Mouse (Mus musculus): ENCODE data around the gene Tefm.

The Tefm gene

GRCm38 (mm10) chr11:80098444-80099056 lies 43.4 kb downstream of the Tefm start:
- no peak for DNase-seq (ENCODE audit: low spot score in 2 of 2)

- no peak for DNase-seq (ENCODE audit: low spot score in 2 of 2)
Measured at GRCm38 (mm10) chr11:80090555-80091164, 51.3 kb downstream of the Tefm start.

- DNase-seq (ENCODE audit: low spot score in 2 of 2), result no peak
Measured at GRCm38 (mm10) chr11:80089817-80090214, 52.2 kb downstream of the Tefm start.

- DNase-seq (ENCODE audit: low spot score in 2 of 2), result peak; percentile 75 to 88
Measured at GRCm38 (mm10) chr11:80088917-80089816, 52.8 kb downstream of the Tefm start, which contains the start of gene Atad5. Gene Atad5 (plus strand): TSS chr11:80089400.

GRCm38 (mm10) chr11:80086844-80087243 lies 55.1 kb downstream of the Tefm start:
- DNase-seq (ENCODE audit: low spot score in 2 of 2), result peak; percentile 43 to 58

All from frontal cortex, postnatal 10 days (tissue).